Comparison of ENCODE assay signal across 12 mouse cellular contexts in the genomic region with DNA sequence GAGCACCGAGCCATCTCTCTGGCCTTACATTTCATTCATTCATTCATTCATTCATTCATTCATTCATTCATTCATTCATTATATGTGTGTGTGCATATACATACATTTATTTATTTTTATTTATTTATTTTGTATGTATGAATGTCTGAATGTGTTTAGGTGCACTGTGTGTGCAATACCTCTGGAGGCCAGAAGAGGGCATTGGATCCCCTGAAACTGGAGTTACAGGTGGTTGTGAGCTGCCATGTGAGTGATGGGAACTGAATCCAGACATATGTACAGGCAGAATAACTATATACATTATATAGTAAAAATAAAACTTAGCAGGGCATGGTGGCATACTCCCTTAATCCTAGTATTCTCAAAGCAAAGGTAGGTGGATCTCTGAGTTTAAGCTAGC. TPM values are rescaled to one million over a fixed set of nuclear protein-coding genes. Genes with fewer than 3 reads are reported as not detected.
DNase-seq lines count a peak whose midpoint lies in the region; TF ChIP-seq lines count a peak whose summit lies in the region.
"Had no signal": no experiment of that assay in that cellular context is flagged by ENCODE, and none has a peak within 500 bp of the region (broad histone marks: within the 10 kb centered on the region; RNA-seq: fewer than 3 reads in every experiment).

No protein-coding gene starts in this region.

- peaks cover 9% of the 10 kb centered on the region; the same call in 1 of the 2 replicates for H3K36me3 ChIP-seq in splenic B cell, adult 2 months (ENCODE audit: control insufficient read depth, insufficient read depth, low read length, poor library complexity, severe bottlenecking)

- no peak overlapping the region for H3K27ac ChIP-seq in left cerebral cortex, adult 2 months
- H3K27ac ChIP-seq: midbrain, embryonic 13.5 days had no signal

- peak; percentile 36 for TF ChIP-seq CTCF in left cerebral cortex, adult 2 months (IDR thresholded peaks at IDR 0.05)

- H3K27me3 ChIP-seq in splenic B cell, adult 2 months (ENCODE audit: control insufficient read depth, insufficient read depth, low read length, poor library complexity, severe bottlenecking): no peaks in the 10 kb centered on the region
- H3K27me3 ChIP-seq: midbrain, embryonic 13.5 days had no signal

- no peak overlapping the region for H3K4me3 ChIP-seq in left cerebral cortex, adult 2 months
- H3K4me3 ChIP-seq: midbrain, embryonic 13.5 days had no signal

- peak; percentile 25 to 55 for DNase-seq in cerebellum, postnatal 14 days
- DNase-seq in cerebellum, adult 11-12 months: no peak
- no peak for DNase-seq in left cerebral cortex, adult 2 months (ENCODE audit: extremely low spot score in 1 of 2, low spot score in 2 of 2)
- DNase-seq in left cerebral cortex, adult 9 months (ENCODE audit: low spot score in 2 of 2): no peak
- peak; percentile 20 for DNase-seq in thymus, postnatal 25 days
- DNase-seq in thymus, postnatal 0 days (ENCODE audit: low spot score): no peak
- peak; percentile 16 for DNase-seq in splenic B cell, adult 2 months (ENCODE audit: low read depth, low spot score)
- no peak for DNase-seq in right cerebral cortex, postnatal 36 days (ENCODE audit: low spot score in 2 of 2)
- DNase-seq: adrenal gland, postnatal 14 days; gastrocnemius, postnatal 14 days; kidney, adult 11 months had no signal

- intact Hi-C loops in left cerebral cortex, adult 2 months (cut with DNase I): no loop called here

RNA-seq across cellular contexts. Expression of gene Nsd2, which starts 32.6 kb away (rescaled TPM):
- total RNA-seq in left cerebral cortex, adult 2 months (2021): 100 to 1,000 TPM; 150 to 155 TPM
- polyA plus RNA-seq in thymus, postnatal 0 days (2015; fragmentation: Nextera tagmentation; extraction: Ambion mirVana): 46.6 and 51.5 TPM in 2 replicates

Comparison
In these comparisons a context has a peak if more than half of its experiments do, and no peak if none do; other contexts are left out.
1. DNase-seq: peak in cerebellum, postnatal 14 days (2 of 2), thymus, postnatal 25 days (single experiment) and splenic B cell, adult 2 months (single experiment); none in cerebellum, adult 11-12 months (single experiment), left cerebral cortex, adult 2 months (0 of 2), left cerebral cortex, adult 9 months (0 of 2), thymus, postnatal 0 days (single experiment) and right cerebral cortex, postnatal 36 days (0 of 2).